Mouse (Mus musculus): Measurements from ENCODE around the gene Spred1.

DNA sequence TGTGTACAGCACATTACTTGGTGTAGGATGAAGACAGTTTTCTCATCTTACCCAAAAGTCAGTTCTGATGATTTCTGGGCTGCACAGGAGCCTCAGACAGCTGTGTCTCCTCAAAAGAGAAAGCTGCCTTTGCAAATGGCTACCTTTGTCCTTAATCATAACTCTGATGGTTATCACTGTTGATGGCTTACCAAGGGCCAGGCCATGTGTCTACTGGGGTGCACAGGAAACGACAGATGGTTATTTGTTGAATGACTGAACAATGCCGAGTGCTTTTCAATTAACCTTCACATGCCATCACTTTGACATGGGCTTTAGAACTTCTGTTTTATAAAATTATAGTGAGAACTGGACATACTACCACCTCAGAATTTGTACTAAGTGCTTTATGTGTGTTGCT is 2.7 kb upstream of the Spred1 start:
- TF ChIP-seq CTCF (IDR thresholded peaks at IDR 0.05; ENCODE audit: low read depth) (no peak), EP300 (optimal IDR thresholded peaks at IDR 0.05) (no peak)

Data from stomach, postnatal 0 days (tissue).